Mouse (Mus musculus) spleen, postnatal 4 days (tissue): ENCODE measurements around the gene Tulp1.
"Not testable (repeated sequence)": the region's sequence is repeated elsewhere in the genome, so short reads cannot be mapped to it uniquely, and the experiment has no call there.

Source experiments
- DNase-seq, 2 experiments: peaks; one replicate each; pipeline ENCODE4 v3.0.0; 2022; ENCODE audit warnings: low spot score in 2 of 2

Gene Tulp1

DNA sequence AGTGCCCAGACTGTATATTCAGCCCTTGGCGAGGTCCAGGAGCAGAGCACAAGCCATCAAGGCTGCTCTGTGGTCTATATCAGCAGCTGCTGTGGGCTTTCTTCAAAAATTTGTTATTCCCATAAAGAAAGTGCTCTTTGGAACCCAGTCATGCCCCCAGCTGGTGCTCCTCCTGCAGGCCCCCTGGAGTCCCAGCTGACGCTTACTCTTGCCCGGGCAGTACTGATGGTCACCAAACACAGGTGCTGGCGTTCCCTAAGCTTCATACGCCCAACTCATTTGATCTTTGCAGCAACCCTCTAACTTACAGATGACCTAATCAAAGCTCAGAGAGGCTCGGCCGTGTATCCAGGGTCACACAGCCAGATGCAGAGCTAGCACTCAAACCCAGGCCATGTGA, 27.5 kb downstream of the Tulp1 start:
- no peak for DNase-seq

DNA sequence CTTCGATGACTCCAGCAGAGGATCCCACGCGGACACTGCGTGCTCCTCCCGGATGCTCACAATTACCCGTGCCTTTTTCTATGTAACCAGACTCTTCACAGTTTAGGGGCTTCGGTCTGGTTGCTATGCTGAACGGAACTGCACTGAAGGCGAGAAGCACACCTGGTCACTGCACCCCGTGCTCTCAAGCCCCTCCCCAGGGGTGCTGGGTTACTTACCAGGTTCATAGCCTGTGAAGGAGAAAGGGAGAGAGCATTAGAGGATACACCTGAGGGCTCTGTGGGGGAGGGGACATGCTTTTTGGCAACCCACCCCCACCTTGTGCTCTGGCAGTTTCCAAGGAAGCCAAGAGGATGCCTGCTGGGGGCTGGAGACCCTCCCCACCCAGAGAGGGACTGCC, 29.8 kb downstream of the Tulp1 start:
- DNase-seq: no peak

DNA sequence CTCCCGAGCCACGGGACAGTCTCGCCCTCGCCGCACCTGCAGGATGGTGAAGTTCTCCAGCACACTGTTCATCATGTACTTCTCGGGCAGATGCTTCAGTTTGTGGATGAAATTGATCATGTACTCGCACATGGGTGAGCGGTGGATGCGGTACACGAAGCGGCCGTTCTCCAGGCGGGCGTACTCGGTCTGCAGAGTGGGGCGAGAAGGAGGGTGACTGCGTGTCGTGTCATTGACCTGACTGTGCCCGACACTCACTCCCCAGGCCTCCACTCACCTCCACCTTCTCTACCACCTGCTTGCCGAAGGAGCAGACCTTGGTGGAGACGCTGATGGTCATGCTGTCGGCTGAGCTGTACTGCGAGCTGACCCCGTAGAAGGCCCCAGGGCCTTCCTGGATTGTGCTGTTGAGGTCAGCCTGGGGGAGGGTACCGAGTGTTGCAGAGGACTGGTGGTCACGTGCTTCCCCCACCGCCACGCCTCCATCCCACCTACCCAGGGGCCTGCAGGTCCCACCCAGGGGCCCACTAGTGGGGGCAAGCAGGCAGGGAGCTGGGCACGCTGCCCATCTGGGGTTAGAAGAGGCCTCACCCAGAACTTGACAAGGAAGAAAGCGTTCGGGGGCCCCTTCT, 32.0 kb downstream of the Tulp1 start:
- no peak for DNase-seq

DNA sequence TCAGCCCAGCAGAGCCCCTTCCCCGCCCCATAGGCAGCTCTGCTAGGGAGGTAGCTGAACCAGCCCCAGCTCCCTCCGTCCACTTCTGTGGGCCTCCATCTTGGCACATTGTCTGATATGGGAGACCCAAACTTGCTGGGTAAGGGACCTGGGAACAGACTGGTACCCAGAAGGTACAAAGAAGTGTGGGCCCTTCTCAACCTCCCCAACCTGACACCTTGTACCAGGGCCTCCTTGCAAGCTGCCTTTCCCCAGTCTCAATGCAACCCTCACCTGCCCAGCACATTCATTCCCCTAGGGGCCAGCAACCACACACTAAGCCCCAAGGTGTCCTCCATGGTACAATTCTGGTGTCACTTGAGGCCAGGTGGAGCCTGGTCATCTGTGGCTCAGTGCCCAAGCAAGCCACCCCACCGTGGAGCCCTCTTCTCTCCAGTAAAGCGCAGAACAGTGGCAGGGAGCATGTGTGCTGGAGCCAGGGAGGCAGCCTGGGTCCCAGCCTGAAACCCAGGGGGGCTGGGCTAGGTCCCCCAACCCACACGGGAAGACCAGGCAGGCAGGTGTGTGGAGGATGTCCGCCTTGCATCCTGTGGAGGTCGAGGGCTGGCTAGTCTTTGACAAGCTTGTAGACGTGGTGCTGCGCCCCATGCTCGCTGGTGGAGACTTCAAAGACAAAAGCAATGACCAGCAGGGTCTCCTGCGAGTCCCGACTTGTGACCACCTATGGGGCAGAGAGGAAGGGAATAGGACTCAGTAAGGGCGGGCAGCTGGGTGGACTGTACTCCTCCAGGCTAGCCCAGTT, 32.7 kb downstream of the Tulp1 start:
- DNase-seq: no peak

DNA sequence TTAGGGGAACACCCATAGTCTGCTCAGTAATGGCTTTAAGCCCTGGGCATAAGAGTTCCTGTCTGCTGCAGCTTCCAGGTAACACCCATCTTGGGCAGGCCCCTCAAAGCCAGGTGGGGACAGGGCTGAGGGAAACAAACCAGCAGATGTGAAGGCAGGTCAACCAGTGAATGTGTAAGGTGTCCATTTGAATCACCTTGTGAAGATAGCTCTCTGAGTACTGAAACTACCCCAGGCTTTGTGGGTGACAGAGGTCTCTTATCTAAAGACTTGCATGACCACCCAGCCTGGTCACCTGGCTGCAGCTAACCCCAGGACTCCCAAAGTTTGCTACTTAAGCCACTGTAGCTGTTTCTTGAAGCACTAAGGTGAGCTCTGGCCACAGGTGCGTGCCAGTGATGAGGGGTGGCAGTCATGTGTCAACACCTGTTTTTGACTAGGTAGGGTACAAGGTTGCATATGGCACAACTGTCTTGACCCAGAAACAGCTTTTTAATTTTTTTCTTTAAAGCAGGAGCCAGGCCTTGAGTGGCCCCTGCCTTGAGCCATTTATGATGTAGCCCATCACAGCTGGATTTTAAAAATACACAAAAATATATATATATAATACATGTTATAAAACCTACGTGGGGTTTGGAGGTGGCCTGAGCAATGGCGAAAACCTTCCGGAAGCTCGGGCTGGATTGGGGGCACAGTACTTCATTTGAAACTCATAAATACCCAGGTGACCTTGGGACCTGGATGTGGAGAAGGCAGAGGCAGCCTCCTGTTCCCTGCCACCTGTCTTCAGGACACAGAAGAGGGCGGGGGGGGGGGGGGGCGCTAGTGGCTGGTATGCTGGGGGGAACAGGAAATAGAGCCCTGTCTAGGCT, 33.5 kb downstream of the Tulp1 start:
- DNase-seq: no peak

DNA sequence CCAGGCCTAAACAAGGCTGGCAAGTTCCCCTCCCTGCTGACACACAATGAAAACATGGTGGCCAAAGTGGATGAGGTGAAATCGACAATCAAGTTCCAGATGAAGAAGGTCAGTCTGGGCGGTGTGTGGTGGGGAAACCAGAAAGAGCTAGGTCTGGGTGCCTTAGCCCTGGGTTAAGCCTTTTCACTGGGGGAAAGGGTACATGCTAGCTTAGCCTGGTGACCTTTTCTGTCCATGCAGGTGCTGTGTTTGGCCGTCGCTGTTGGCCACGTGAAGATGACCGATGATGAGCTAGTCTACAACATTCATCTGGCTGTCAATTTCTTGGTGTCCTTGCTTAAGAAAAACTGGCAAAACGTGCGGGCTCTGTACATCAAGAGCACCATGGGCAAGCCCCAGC, 34.4 kb downstream of the Tulp1 start:
- DNase-seq: not testable (repeated sequence)

DNA sequence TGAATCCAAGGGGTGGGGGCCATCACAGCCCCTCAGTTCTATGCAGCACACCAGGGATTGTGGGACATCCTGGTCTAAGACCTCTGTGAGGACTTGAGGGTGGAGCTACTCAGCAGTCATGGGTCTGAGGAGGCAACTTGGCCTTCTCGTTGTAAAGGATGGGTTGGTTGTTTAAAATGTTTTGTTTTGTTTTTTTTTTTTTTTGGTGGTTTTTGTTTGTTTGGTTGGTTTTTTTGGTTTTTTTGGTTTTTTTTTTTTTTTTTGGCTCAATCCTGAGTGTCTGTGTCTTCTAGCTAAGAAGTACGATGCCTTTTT, 34.8 kb downstream of the Tulp1 start:
- DNase-seq: no peak

DNA sequence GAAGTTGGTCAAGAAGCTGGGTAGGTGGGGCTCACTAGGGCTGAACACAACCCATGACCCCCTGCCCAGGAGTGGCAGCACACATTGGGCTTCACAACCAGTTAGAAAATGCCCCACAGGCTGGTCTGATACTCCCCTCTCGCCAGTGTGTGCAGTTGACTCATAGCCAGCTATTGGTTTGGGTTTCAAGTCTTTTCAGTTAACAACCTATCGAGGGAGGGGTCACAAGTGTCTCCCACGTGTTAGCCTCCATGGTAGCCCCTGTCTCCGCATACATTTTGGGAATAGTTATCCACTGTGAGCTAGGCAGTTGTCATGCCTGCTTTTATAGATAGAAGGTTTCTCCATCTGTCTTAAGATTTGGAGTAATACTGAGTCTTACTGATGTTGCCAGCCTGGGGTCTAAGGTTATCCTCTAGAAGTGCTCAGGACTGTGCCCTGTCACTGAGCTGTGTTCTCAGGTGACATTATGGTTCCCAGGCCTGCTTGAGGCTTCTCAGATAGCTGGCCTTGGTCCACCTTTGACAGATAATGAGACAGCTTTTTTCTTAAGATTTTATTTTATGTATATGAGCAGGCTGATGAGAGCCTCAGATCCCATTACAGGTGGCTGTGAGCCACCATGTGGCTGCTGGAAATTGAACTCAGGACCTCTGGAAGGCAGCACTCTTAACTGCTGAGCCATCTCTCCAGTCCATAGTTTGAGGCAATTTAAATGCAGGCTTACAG, 35.4 kb downstream of the Tulp1 start:
- DNase-seq: no peak

DNA sequence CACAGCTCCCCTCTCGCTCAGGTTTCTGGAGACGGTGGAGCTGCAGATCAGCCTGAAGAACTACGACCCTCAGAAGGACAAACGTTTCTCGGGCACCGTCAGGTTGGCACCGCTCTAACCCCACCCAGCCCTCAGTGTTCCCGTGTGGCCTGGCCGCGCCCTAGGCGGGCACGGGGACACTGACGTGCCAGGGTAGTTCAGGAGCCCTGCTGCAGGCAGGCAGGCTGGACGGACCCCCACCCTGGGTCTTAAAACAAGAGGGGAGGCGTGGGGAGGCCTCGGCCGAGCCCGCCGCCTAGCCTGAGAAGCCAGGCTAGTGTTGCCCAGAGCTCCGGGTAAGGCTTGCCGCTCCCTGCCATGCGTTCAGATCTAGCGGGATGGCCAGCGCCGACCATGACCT, 36.1 kb downstream of the Tulp1 start:
- DNase-seq: no peak

DNA sequence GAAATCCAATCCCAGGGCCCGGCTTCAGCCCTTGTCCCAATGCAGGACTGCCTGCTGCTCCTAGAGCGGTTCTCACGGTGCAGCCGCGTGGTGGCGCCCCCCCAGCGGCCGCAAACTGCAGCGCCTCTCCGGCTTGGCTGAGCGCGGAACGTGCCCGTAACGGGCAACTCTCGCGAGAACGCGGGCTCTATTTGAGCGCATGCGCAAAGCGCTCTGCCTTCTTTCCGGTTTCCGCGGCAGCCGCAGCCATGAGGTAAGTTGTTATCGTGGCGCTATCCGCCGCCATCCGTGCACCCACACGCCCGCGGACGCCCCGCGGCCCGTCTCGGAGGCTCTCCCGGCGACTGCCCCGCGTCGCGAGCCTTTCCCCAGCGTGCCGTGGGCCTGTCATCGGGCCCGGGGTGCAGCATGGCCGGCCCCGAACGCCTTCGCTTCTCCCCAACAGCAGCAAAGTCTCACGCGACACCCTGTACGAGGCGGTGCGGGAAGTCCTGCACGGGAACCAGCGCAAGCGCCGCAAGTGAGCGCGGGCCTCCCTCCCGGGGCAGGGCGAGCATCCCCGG, 36.6 kb downstream of the Tulp1 start, which contains the start of gene Rpl10a:
Gene Rpl10a, plus strand, starts transcription at position 106 of the 563 bp plus-strand sequence.
- peak; percentile 98 to 100 for DNase-seq

DNA sequence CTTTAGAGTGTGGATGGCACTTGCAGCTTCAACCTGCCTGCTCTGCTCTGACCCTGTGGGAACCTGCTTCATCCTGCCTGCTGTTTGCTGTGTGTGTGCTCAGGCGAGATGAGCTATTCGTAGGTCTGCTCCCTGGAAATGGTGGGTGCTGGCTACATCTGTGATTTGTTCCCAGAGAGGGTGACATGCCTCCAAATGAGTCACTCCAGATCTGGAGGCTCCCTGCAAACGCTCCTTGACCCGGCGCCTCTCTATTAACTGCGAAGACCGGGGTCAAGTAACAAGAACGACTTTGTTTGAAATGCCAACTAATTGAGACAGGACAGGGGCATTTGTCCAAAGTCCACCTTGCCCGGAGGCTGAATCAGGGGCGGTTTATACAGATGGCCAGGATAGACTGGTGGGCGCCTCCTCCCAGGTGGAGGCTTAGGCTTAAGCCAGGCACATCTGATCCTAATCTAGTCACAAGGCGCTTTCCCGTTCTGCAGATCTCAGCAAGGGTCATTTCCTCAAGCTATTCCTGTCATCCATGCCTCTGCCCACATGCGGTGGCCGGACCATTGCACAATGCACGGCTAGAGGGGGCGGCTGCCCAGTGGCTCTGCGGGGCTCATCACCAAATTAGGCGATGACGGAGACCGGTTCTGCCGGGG, 37.2 kb downstream of the Tulp1 start:
- DNase-seq: no peak

DNA sequence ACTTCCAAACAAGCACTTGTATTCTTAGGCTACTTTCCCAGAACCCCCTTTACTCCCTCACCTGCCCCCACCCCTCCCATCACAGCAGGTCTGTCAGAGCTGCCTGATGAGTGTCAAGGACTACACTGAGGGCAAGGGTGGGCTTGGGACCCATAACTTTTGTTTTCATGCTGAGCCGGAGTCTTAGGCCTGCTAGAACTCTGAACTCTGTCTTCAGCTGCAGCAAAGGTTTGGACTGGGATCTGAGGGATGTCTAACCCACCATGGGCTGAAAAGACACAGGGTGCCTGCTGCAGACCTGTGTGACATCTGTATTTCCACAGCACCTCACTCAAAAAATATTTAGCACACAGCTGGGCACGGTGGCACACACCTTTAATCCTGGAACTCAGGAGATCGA, 38.1 kb downstream of the Tulp1 start:
- DNase-seq: no peak

DNA sequence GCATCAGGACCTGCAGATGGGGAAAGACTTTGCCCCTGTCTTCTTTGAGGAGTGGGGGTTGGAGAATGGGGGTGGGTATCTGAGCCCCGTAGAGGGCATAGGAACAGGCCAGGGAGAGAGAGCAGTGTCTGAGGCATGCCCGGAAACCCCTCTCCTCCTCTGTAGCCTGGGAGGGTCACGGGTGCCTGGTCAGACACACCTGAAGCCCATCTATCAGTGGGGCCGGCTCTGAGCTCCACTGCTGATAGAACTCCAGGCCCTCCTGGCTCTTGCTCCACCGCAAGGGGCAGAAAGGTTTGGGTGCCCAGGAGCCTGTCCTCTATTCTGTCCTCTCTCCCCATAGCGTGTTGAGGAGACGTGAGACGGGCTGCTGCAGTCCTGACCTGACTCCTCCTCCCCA, 39.3 kb downstream of the Tulp1 start:
- no peak for DNase-seq

DNA sequence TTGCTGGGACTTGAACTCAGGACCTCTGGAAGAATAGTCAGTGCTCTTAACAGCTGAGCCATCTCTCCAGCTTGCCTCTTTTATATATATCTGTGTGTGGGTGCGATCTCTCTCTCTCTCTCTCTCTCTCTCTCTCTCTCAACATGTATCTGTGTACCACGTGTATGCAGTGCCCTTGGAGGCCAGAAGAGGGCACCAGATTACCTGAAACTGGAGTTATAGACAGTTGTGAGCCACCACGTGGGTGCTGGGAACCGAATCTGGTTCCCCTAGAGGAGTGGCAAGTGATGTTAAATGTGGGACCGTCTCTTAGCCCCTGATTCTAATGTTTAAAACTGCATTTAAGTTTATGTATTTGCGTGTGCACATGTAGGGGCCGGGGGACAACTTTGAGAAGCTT, 40.6 kb downstream of the Tulp1 start:
- not testable (repeated sequence) for DNase-seq

DNA sequence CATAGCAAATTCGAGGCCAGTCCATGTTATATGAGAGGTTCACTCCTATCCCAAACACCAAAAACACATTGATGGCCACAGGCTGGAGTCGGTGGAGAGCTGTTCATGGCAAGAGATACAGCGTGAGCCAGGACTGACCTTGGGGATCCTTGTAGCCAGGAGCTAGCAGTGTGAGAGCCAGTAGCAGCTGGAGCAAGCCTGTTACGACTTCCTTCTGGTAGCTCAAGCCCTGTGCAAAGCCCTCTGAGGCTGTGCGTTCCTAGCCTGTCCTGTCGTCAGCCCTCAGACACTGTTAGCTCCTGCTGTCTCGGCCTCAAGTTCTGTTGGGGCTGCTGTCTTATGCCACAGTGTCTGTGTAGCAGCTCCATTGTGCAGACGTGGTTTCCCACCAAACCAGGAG, 41.2 kb downstream of the Tulp1 start:
- no peak for DNase-seq

DNA sequence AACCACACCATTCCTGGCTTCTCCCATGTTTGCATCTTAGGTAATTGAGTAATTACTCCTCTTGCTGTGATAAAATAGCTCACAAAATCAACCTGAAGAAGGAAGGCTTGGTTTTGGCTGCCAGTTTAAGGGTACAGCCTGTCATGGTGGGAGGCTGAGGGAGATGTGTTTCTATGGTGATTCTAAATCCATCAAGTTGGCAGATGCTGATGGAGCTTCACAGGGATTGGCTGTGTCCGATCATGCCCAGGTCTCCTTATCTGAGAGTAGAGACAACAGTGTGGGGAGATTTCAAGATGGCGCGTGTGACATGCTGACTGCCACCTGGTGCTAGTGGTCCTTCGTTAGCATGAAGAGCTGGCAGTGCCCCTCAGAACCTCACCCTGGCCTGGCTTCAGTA, 43.3 kb downstream of the Tulp1 start:
- no peak for DNase-seq

DNA sequence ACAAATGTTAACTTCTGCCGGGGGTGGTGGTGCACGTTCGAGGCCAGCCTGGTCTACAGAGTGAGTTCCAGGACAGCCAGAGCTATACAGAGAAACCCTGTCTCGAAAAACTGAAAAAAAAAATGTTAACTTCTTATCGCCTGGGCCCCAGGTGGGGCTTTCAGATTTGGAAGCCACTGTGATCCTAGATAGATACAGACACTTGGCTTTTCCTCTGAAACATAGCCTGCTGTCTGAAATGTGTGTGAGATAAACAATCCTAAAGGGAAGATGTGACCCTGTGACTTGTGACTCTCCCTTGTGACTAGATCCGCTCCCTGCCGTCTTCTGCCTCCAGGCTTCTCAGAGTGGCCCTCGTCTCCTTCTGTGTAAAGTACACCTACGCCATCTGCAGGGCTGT, 47.3 kb downstream of the Tulp1 start:
- no peak for DNase-seq

DNA sequence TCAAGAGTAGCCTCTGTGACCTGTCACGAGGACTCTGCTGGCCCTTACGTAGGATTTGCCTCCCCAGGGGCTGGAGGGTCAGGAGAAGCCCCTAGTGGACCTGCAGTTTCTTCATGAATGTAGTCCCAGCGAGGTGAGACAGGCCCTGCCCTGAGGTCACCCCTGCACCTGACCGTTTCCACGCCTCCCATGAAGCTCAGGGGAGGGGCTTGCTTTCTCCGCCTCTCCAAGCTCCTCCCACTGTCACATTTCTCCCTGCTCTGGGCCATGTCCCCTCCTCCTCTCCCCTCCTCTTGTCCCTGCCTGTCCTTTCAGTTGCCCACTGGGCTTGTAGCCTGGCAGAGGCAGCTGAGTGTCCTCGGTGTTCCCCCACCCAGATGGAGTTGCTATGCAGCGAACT, 47.9 kb downstream of the Tulp1 start:
- no peak for DNase-seq

DNA sequence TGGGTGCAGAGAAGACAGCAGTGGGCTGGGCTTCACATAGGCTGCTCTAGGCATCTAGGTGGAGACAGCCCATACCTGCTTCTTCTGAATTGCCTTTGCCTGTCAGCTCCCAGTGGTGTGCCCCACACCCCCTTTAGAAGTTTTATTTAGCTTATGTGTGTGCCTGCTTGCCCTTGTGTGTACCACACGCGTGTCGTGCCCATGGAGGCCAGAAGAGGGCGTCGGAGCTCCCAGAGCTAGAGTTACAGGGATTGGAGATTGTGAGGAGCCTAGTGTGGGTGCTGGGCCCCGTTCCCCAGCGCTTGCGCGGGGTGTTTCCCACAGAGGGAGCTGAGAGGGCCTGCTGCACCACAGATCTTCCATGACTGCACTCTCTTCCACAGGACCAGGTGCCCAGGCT, 48.5 kb downstream of the Tulp1 start:
- no peak for DNase-seq

DNA sequence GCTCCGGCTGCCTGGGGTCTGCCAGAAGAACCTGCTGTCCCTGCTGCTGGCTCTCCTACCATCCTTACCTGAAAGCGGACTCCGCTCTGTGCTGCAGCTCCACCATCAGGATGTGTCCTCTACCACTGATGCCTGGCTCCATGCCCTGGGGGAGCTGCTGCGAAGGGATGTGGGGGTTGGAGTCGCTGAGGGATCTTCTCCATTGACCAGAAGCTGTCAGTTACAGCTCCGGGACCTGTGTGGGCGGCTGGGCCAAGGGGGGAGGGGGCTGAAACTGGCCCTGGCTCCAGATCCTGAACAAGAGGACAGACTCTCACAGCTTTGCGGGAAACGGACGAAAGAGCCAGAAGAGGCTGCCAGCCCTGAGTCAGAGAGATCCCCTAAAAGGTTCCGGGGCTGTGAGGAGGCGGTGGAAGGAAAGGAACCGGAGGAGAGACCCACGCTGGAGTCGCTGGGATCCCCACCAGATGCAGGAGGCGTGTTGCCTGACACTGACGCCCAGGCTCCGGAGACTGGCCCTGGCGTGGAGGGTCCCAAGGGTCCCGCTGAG, 49.3 kb downstream of the Tulp1 start:
- DNase-seq: no peak

DNA sequence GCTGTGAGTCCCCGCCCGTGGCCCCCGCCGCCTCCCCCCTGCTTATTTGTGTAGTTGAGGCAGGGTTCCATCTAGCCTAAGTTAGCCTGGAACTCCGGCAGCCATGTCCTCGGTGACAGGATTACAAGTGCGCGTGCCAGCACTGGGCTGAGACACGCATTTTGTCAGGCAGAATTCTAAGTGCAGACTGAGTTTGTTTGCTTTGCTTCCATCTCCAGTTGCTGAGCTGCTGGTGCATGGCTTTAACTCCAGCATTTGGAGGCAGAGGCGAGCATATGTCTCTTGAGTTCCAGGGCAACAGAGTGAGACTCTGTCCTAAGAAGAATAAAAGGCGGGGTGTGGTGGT, 51.2 kb downstream of the Tulp1 start:
- no peak for DNase-seq
